Mouse (Mus musculus): ENCODE measurements at regions not wholly inside any gene's neighbourhood (a gene's known extent, or its start where the extent isn't known, plus 50 kb on each side); places are given as distances from the start of the nearest gene placed in this dataset.
"Not testable (repeated sequence)": the region's sequence is repeated elsewhere in the genome, so short reads cannot be mapped to it uniquely, and the experiment has no call there.

DNA sequence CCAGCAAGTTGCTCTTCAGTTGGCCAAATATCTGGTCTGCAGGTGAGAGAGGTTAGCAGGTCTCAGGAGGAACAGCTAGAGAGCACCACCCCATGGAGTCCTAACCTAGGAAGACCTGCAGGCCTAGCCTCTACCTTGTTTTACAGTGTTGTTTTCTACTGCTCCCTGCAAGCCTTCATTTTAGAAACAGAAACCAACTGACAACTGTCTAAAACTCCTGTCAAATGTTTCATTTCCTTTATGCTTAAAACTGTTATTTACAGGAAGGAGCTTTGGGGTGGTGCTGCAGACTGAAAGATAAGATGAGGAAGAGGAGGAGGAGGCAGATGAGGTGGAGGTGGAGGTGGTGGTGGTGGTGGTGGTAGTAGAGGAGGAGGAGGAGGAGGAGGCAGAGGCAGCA lies 96.6 kb upstream of the Selenop start:
- H3K4me2 ChIP-seq (ENCODE audit: low read length): no peak overlapping the region
- no peaks in the 10 kb centered on the region for H3K9me3 ChIP-seq (ENCODE audit: control insufficient read depth, low read length)
- H3K36me3 ChIP-seq (ENCODE audit: control insufficient read depth, insufficient read depth): no peaks in the 10 kb centered on the region
- H3K9ac ChIP-seq (replicated peaks; ENCODE audit: low read depth, low read length): no peak overlapping the region
- H3K27me3 ChIP-seq (replicated peaks; ENCODE audit: control insufficient read depth, insufficient read depth, low read length): no peaks in the 10 kb centered on the region
- no peaks in the 10 kb centered on the region for H3K4me1 ChIP-seq (replicated peaks; ENCODE audit: control insufficient read depth, insufficient read depth, low read length)
- no peak overlapping the region for H3K4me3 ChIP-seq (replicated peaks; ENCODE audit: low read length)
- no peak overlapping the region for H3K27ac ChIP-seq (ENCODE audit: low read length)
- no peak for ATAC-seq

- no peak overlapping the region for H3K4me2 ChIP-seq (ENCODE audit: low read length)
- no peaks in the 10 kb centered on the region for H3K4me1 ChIP-seq (replicated peaks; ENCODE audit: control insufficient read depth, insufficient read depth, low read length)
- no peak overlapping the region for H3K4me3 ChIP-seq (replicated peaks; ENCODE audit: low read length)
- no peak for ATAC-seq
- H3K9me3 ChIP-seq (ENCODE audit: control insufficient read depth, low read length): no peaks in the 10 kb centered on the region
- H3K27ac ChIP-seq (ENCODE audit: low read length): no peak overlapping the region
- H3K36me3 ChIP-seq (ENCODE audit: control insufficient read depth, insufficient read depth): no peaks in the 10 kb centered on the region
- WGBS: 54% methylated on average over 2 of the region's 2 CpGs
- no peaks in the 10 kb centered on the region for H3K27me3 ChIP-seq (replicated peaks; ENCODE audit: control insufficient read depth, insufficient read depth, low read length)
- no peak overlapping the region for H3K9ac ChIP-seq (replicated peaks; ENCODE audit: low read depth, low read length)
Observed at GRCm38 (mm10) chr15:3174072-3174471, 94.3 kb upstream of the Selenop start.

- no peaks in the 10 kb centered on the region for H3K36me3 ChIP-seq (ENCODE audit: control insufficient read depth, insufficient read depth)
- 56% methylated on average over 2 of the region's 2 CpGs for WGBS
- no peak overlapping the region for H3K9ac ChIP-seq (replicated peaks; ENCODE audit: low read depth, low read length)
- no peak overlapping the region for H3K4me3 ChIP-seq (replicated peaks; ENCODE audit: low read length)
- H3K27ac ChIP-seq (ENCODE audit: low read length): no peak overlapping the region
- no peaks in the 10 kb centered on the region for H3K27me3 ChIP-seq (replicated peaks; ENCODE audit: control insufficient read depth, insufficient read depth, low read length)
- H3K9me3 ChIP-seq (ENCODE audit: control insufficient read depth, low read length): no peaks in the 10 kb centered on the region
- no peak for ATAC-seq
- no peak overlapping the region for H3K4me2 ChIP-seq (ENCODE audit: low read length)
- no peaks in the 10 kb centered on the region for H3K4me1 ChIP-seq (replicated peaks; ENCODE audit: control insufficient read depth, insufficient read depth, low read length)
Observed at GRCm38 (mm10) chr15:3174848-3175247, 93.5 kb upstream of the Selenop start.

DNA sequence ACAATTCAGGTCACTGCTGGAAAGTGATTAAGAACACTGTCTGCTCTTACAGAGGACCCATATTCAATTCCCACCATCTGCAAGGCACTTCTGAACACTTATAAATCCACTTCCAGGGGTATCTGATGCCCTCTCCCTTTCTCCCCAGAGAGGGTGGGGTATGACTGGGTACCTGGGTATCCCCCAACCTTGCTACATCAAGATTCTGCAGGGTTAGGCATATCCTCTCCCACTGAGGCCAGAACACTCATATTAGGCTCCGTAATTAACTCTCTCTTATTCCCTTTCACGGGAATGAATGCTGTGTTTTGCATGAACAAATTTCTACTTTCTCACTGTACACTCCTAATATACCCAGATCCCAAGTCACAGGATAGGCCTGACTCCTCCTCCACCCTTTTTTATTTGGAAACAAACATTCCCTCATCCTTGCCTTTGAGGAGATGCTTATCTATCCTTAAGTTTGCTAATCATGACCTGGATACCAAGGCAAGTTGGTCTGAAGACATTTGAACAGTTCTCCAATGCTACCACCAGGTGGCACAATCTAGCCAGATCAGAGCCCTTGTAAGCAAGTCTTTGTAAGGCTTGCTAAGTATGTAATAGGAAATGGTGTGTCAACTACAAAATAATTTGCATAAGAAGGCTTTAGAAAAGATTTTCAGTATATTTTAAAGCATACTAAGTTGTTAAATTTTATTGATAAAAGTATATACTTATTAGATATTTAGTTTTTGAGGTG lies 66.3 kb upstream of the Selenop start:
- Histone ChIP-seq H3K4me3 (replicated peaks; ENCODE audit: low read length) (no peak overlapping the region), H3K4me2 (ENCODE audit: low read length) (no peak overlapping the region), H3K36me3 (ENCODE audit: control insufficient read depth, insufficient read depth) (no peaks in the 10 kb centered on the region), H3K27me3 (replicated peaks; ENCODE audit: control insufficient read depth, insufficient read depth, low read length) (no peaks in the 10 kb centered on the region), H3K9ac (replicated peaks; ENCODE audit: low read depth, low read length) (no peak overlapping the region), H3K27ac (ENCODE audit: low read length) (no peak overlapping the region), H3K4me1 (replicated peaks; ENCODE audit: control insufficient read depth, insufficient read depth, low read length) (no peaks in the 10 kb centered on the region), H3K9me3 (ENCODE audit: control insufficient read depth, low read length) (no peaks in the 10 kb centered on the region)
- 76% methylated on average over 2 of the region's 2 CpGs for WGBS
- ATAC-seq: peak; percentile 76

- Histone ChIP-seq H3K9me3 (ENCODE audit: control insufficient read depth, low read length) (no peaks in the 10 kb centered on the region), H3K4me3 (replicated peaks; ENCODE audit: low read length) (no peak overlapping the region), H3K4me2 (ENCODE audit: low read length) (no peak overlapping the region), H3K27ac (ENCODE audit: low read length) (no peak overlapping the region), H3K27me3 (replicated peaks; ENCODE audit: control insufficient read depth, insufficient read depth, low read length) (no peaks in the 10 kb centered on the region), H3K9ac (replicated peaks; ENCODE audit: low read depth, low read length) (no peak overlapping the region), H3K36me3 (ENCODE audit: control insufficient read depth, insufficient read depth) (no peaks in the 10 kb centered on the region), H3K4me1 (replicated peaks; ENCODE audit: control insufficient read depth, insufficient read depth, low read length) (no peaks in the 10 kb centered on the region)
- 73% methylated on average over 6 of the region's 6 CpGs for WGBS
- no peak for ATAC-seq
Observed at GRCm38 (mm10) chr15:3205522-3205921, 62.8 kb upstream of the Selenop start.

DNA sequence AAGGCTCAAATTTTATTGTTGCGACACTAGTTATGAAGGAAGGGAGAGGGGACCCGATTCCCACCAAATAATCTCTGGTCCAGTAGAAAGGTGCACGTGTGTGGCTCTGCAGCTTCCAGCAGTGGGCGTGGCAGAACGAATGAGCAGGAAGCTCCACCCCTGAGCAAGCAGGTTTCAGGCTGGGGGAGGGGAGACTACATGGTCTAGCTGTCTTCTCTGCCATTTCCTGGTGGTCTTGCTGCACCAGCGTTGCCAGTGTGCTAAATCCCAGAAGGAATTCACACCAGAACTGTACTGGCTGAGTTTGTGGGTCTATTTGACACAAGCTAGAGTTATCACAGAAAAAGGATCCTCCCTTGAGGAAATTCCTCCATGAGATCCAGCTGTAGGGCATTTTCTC lies 62.3 kb upstream of the Selenop start:
- H3K9me3 ChIP-seq (ENCODE audit: control insufficient read depth, low read length); ATAC-seq; H3K4me3 ChIP-seq (replicated peaks; ENCODE audit: low read length); H3K4me2 ChIP-seq (ENCODE audit: low read length); H3K4me1 ChIP-seq (replicated peaks; ENCODE audit: control insufficient read depth, insufficient read depth, low read length); H3K36me3 ChIP-seq (ENCODE audit: control insufficient read depth, insufficient read depth); H3K27ac ChIP-seq (ENCODE audit: low read length); H3K9ac ChIP-seq (replicated peaks; ENCODE audit: low read depth, low read length); H3K27me3 ChIP-seq (replicated peaks; ENCODE audit: control insufficient read depth, insufficient read depth, low read length): not testable (repeated sequence)
- 74% methylated on average over 6 of the region's 6 CpGs for WGBS

DNA sequence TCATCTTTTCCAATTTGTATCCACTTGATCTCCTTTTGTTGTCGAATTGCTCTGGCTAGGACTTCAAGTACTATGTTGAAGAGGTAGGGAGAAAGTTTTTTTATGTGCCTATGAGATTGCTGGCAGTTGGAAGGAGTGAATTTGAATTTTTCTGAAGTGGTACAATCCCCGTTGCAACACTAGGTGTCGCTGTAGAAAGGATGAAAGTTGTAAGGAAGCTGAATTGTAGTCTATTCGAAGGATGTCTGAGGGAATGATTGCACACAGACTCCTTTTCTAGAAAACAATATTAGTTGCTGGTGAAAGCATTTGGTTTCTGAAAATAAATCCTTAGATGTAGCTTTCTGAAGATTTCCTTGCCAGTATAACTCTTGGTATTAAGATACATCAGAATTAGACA lies 54.6 kb upstream of the Selenop start:
- H3K9ac ChIP-seq (replicated peaks; ENCODE audit: low read depth, low read length): no peak overlapping the region
- no peaks in the 10 kb centered on the region for H3K9me3 ChIP-seq (ENCODE audit: control insufficient read depth, low read length)
- H3K27me3 ChIP-seq (replicated peaks; ENCODE audit: control insufficient read depth, insufficient read depth, low read length): no peaks in the 10 kb centered on the region
- ATAC-seq: peak; percentile 52; the same call in 1 of the 2 replicates
- 6% methylated on average over 4 of the region's 4 CpGs for WGBS
- no peaks in the 10 kb centered on the region for H3K4me1 ChIP-seq (replicated peaks; ENCODE audit: control insufficient read depth, insufficient read depth, low read length)
- no peak overlapping the region for H3K27ac ChIP-seq (ENCODE audit: low read length)
- no peaks in the 10 kb centered on the region for H3K36me3 ChIP-seq (ENCODE audit: control insufficient read depth, insufficient read depth)
- no peak overlapping the region for H3K4me2 ChIP-seq (ENCODE audit: low read length)
- H3K4me3 ChIP-seq (replicated peaks; ENCODE audit: low read length): no peak overlapping the region

DNA sequence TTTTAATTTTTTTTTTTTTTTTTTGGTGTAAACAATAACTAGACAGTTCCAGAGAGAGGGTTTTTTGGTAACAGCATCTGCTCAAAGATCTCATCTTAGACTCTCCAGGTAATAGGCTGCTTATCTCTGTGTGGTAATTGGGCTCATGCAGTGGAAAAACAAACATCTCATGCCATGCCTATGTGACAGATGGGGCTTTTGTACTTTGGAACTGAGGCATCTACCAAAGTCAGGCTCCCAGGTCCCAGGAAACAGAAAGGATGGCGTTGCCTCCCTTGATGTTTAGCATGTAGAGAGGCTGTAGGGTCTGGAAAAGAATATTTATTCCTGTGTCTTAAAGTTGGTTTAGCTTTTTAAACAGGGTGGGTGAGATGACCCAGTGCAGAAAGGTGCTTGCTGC lies 53.1 kb upstream of the Selenop start:
- no peak overlapping the region for H3K9ac ChIP-seq (replicated peaks; ENCODE audit: low read depth, low read length)
- 40% methylated on average over 1 of the region's 1 CpGs for WGBS
- ATAC-seq: no peak

More for the DNA sequence above, 53.1 kb upstream of the Selenop start:
- Histone ChIP-seq H3K9me3 (ENCODE audit: control insufficient read depth, low read length) (no peaks in the 10 kb centered on the region), H3K36me3 (ENCODE audit: control insufficient read depth, insufficient read depth) (no peaks in the 10 kb centered on the region), H3K4me1 (replicated peaks; ENCODE audit: control insufficient read depth, insufficient read depth, low read length) (no peaks in the 10 kb centered on the region), H3K27me3 (replicated peaks; ENCODE audit: control insufficient read depth, insufficient read depth, low read length) (no peaks in the 10 kb centered on the region), H3K27ac (ENCODE audit: low read length) (no peak overlapping the region), H3K4me2 (ENCODE audit: low read length) (no peak overlapping the region), H3K4me3 (replicated peaks; ENCODE audit: low read length) (no peak overlapping the region)

All from forebrain, embryonic 16.5 days (tissue).